Mouse (Mus musculus): ENCODE measurements around the gene Sspo. TPM values are rescaled to one million over a fixed set of nuclear protein-coding genes. Genes with fewer than 3 reads are reported as not detected.

Gene Sspo
- total RNA-seq (2012; rRNA removed) = 0.27 and 1.2 TPM in 2 replicates

- H3K9me3 ChIP-seq (ENCODE audit: control insufficient read depth, insufficient read depth, low read depth, low read length) = no peaks in the 10 kb centered on the region
- no peaks in the 10 kb centered on the region for H3K36me3 ChIP-seq (ENCODE audit: control insufficient read depth, insufficient read depth, low read length, poor library complexity, severe bottlenecking)
- H3K4me3 ChIP-seq (ENCODE audit: insufficient read depth in 1 of 2, low read depth in 1 of 2, low read length in 2 of 2, poor library complexity in 1 of 2, severe bottlenecking in 1 of 2) = no peak within 1 kb of the TSS
- no peak within 1 kb of the TSS for H3K27ac ChIP-seq (ENCODE audit: insufficient read depth, low read depth, low read length, poor library complexity, severe bottlenecking)
- H3K4me1 ChIP-seq (ENCODE audit: control insufficient read depth in 2 of 2, insufficient read depth in 2 of 2, low read length in 2 of 2, poor library complexity in 1 of 2) = peaks cover 0 to 10% of the 10 kb centered on the region in 2 experiments; a peak in 2 of 4 replicates
- in situ Hi-C loops (cut with MboI; ENCODE audit: low sequenced_read_pairs in 2 of 2, unreplicated experiment in 2 of 2) = no loop called here
- DNase-seq (ENCODE audit: low read depth, low spot score) = no peak
- no peak for TF ChIP-seq MAFK (IDR thresholded peaks at IDR 0.05; ENCODE audit: insufficient read depth, low read depth, low read length)
- no peak for TF ChIP-seq ZNF384 (IDR thresholded peaks at IDR 0.05; ENCODE audit: low read depth, low read length)
- TF ChIP-seq HCFC1 (IDR thresholded peaks at IDR 0.05; ENCODE audit: borderline replicate concordance, insufficient read depth, low read length) = no peak
- TF ChIP-seq CHD2 (IDR thresholded peaks at IDR 0.05; ENCODE audit: low read depth, low read length) = no peak
- TF ChIP-seq ZC3H11A (IDR thresholded peaks at IDR 0.05; ENCODE audit: borderline replicate concordance, low read depth, low read length) = no peak
- no peak within 1 kb of the TSS for H3K9ac ChIP-seq (ENCODE audit: insufficient read depth, low read depth, low read length, poor library complexity, severe bottlenecking)
These were observed at the start of gene Sspo for GRCm38 (mm10) chr6:48447929-48448328. Gene Sspo, plus strand, starts transcription at chr6:48448229.

- Histone ChIP-seq H3K27ac (ENCODE audit: insufficient read depth, low read depth, low read length, poor library complexity, severe bottlenecking) (no peak overlapping the region), H3K36me3 (ENCODE audit: control insufficient read depth, insufficient read depth, low read length, poor library complexity, severe bottlenecking) (peaks cover 12% of the 10 kb centered on the region), H3K4me1 (ENCODE audit: control insufficient read depth in 2 of 2, insufficient read depth in 2 of 2, low read length in 2 of 2, poor library complexity in 1 of 2) (peaks cover 0 to 11% of the 10 kb centered on the region in 2 experiments; a peak in 1 of 4 replicates), H3K9ac (ENCODE audit: insufficient read depth, low read depth, low read length, poor library complexity, severe bottlenecking) (no peak overlapping the region), H3K4me3 (ENCODE audit: insufficient read depth in 1 of 2, low read depth in 1 of 2, low read length in 2 of 2, poor library complexity in 1 of 2, severe bottlenecking in 1 of 2) (no peak overlapping the region), H3K9me3 (ENCODE audit: control insufficient read depth, insufficient read depth, low read depth, low read length) (no peaks in the 10 kb centered on the region)
- no peak for DNase-seq (ENCODE audit: low read depth, low spot score)
- in situ Hi-C loops (cut with MboI; ENCODE audit: low sequenced_read_pairs in 2 of 2, unreplicated experiment in 2 of 2) = no loop called here
- TF ChIP-seq MAFK (IDR thresholded peaks at IDR 0.05; ENCODE audit: insufficient read depth, low read depth, low read length) = no peak
These were observed 48.1 kb upstream of the Sspo start for GRCm38 (mm10) chr6:48399906-48400305.

GRCm38 (mm10) chr6:48404071-48404470, 44.0 kb upstream of the Sspo start:
- H3K4me1 ChIP-seq (ENCODE audit: control insufficient read depth in 2 of 2, insufficient read depth in 2 of 2, low read length in 2 of 2, poor library complexity in 1 of 2) = peaks cover 0 to 8% of the 10 kb centered on the region in 2 experiments; a peak in 1 of 4 replicates
- H3K36me3 ChIP-seq (ENCODE audit: control insufficient read depth, insufficient read depth, low read length, poor library complexity, severe bottlenecking) = peaks cover 35% of the 10 kb centered on the region
- in situ Hi-C loops (cut with MboI; ENCODE audit: low sequenced_read_pairs in 2 of 2, unreplicated experiment in 2 of 2) = no loop called here
- H3K9ac ChIP-seq (ENCODE audit: insufficient read depth, low read depth, low read length, poor library complexity, severe bottlenecking) = no peak overlapping the region
- DNase-seq (ENCODE audit: low read depth, low spot score) = no peak
- H3K27ac ChIP-seq (ENCODE audit: insufficient read depth, low read depth, low read length, poor library complexity, severe bottlenecking) = no peak overlapping the region
- H3K9me3 ChIP-seq (ENCODE audit: control insufficient read depth, insufficient read depth, low read depth, low read length) = no peaks in the 10 kb centered on the region
- H3K4me3 ChIP-seq (ENCODE audit: insufficient read depth in 1 of 2, low read depth in 1 of 2, low read length in 2 of 2, poor library complexity in 1 of 2, severe bottlenecking in 1 of 2) = no peak overlapping the region
- no peak for TF ChIP-seq HCFC1 (IDR thresholded peaks at IDR 0.05; ENCODE audit: borderline replicate concordance, insufficient read depth, low read length)
- TF ChIP-seq ZC3H11A (IDR thresholded peaks at IDR 0.05; ENCODE audit: borderline replicate concordance, low read depth, low read length) = no peak
- no peak for TF ChIP-seq MAFK (IDR thresholded peaks at IDR 0.05; ENCODE audit: insufficient read depth, low read depth, low read length)
- TF ChIP-seq CHD2 (IDR thresholded peaks at IDR 0.05; ENCODE audit: low read depth, low read length) = no peak

GRCm38 (mm10) chr6:48409726-48410343, 38.2 kb upstream of the Sspo start:
- H3K27ac ChIP-seq (ENCODE audit: insufficient read depth, low read depth, low read length, poor library complexity, severe bottlenecking) = no peak overlapping the region
- no peak overlapping the region for H3K4me3 ChIP-seq (ENCODE audit: insufficient read depth in 1 of 2, low read depth in 1 of 2, low read length in 2 of 2, poor library complexity in 1 of 2, severe bottlenecking in 1 of 2)
- H3K9ac ChIP-seq (ENCODE audit: insufficient read depth, low read depth, low read length, poor library complexity, severe bottlenecking) = no peak overlapping the region
- peaks cover 54% of the 10 kb centered on the region for H3K36me3 ChIP-seq (ENCODE audit: control insufficient read depth, insufficient read depth, low read length, poor library complexity, severe bottlenecking)
- TF ChIP-seq MAFK (IDR thresholded peaks at IDR 0.05; ENCODE audit: insufficient read depth, low read depth, low read length) (no peak), ZC3H11A (IDR thresholded peaks at IDR 0.05; ENCODE audit: borderline replicate concordance, low read depth, low read length) (no peak), HCFC1 (IDR thresholded peaks at IDR 0.05; ENCODE audit: borderline replicate concordance, insufficient read depth, low read length) (no peak), ZNF384 (IDR thresholded peaks at IDR 0.05; ENCODE audit: low read depth, low read length) (no peak), CHD2 (IDR thresholded peaks at IDR 0.05; ENCODE audit: low read depth, low read length) (no peak)
- H3K4me1 ChIP-seq (ENCODE audit: control insufficient read depth in 2 of 2, insufficient read depth in 2 of 2, low read length in 2 of 2, poor library complexity in 1 of 2) = no peaks in the 10 kb centered on the region
- in situ Hi-C loops (cut with MboI; ENCODE audit: low sequenced_read_pairs in 2 of 2, unreplicated experiment in 2 of 2) = no loop called here
- H3K9me3 ChIP-seq (ENCODE audit: control insufficient read depth, insufficient read depth, low read depth, low read length) = no peaks in the 10 kb centered on the region
- no peak for DNase-seq (ENCODE audit: low read depth, low spot score)

DNA sequence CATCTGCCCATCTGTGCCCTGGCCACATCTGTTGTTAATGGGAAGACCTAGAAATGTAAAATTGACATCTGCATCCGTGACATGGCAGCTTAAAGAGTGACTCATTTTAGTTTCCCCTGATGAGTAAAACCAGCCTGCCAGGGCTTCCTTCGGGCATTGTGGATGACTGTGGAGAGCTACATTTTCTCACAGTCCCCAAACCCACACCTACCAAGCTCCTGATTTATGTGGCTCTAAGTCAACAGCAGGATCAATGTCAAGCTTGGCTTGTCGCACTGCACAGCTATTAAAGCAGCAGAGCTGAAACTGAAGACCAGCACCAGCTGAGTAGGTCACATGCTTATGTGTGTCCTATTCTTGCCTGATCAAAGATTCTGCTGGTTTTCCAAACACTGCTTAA, 37.5 kb upstream of the Sspo start:
- in situ Hi-C loops (cut with MboI; ENCODE audit: low sequenced_read_pairs in 2 of 2, unreplicated experiment in 2 of 2) = no loop called here
- peaks cover 53% of the 10 kb centered on the region for H3K36me3 ChIP-seq (ENCODE audit: control insufficient read depth, insufficient read depth, low read length, poor library complexity, severe bottlenecking)
- DNase-seq (ENCODE audit: low read depth, low spot score) = no peak
- H3K9me3 ChIP-seq (ENCODE audit: control insufficient read depth, insufficient read depth, low read depth, low read length) = no peaks in the 10 kb centered on the region
- no peak overlapping the region for H3K9ac ChIP-seq (ENCODE audit: insufficient read depth, low read depth, low read length, poor library complexity, severe bottlenecking)
- H3K4me3 ChIP-seq (ENCODE audit: insufficient read depth in 1 of 2, low read depth in 1 of 2, low read length in 2 of 2, poor library complexity in 1 of 2, severe bottlenecking in 1 of 2) = no peak overlapping the region
- H3K4me1 ChIP-seq (ENCODE audit: control insufficient read depth in 2 of 2, insufficient read depth in 2 of 2, low read length in 2 of 2, poor library complexity in 1 of 2) = no peaks in the 10 kb centered on the region
- TF ChIP-seq HCFC1 (IDR thresholded peaks at IDR 0.05; ENCODE audit: borderline replicate concordance, insufficient read depth, low read length) (no peak), ZC3H11A (IDR thresholded peaks at IDR 0.05; ENCODE audit: borderline replicate concordance, low read depth, low read length) (no peak)
- no peak overlapping the region for H3K27ac ChIP-seq (ENCODE audit: insufficient read depth, low read depth, low read length, poor library complexity, severe bottlenecking)

Data from ES-E14 (cell line).